Mouse (Mus musculus) hindbrain, embryonic 13.5 days (tissue): ENCODE measurements around the gene Gm49405. TPM values are rescaled to one million over a fixed set of nuclear protein-coding genes. Genes with fewer than 3 reads are reported as not detected.
"Not testable (repeated sequence)": the region's sequence is repeated elsewhere in the genome, so short reads cannot be mapped to it uniquely, and the experiment has no call there.

Source experiments
- ATAC-seq: fragments of 200-750 bp; cut with Nextera tagmentation; 2 replicates; pipeline ENCODE4 v1.8.0; 2017; ENCODE audit warnings: moderate TSS enrichment; ENCODE audit not compliant: low FRiP score
- H3K27ac ChIP-seq: fragments of 300-500 bp; sonication (generic); 2 replicates; pipeline ENCODE4 v1.5.1; 2015; ENCODE audit warnings: inconsistent platforms, mild to moderate bottlenecking, moderate library complexity
- H3K27me3 ChIP-seq: fragments of 300-500 bp; sonication (generic); 2 replicates; pipeline ENCODE4 v1.6.1; 2015; ENCODE audit warnings: mild to moderate bottlenecking, inconsistent platforms
- H3K36me3 ChIP-seq: fragments of 300-500 bp; sonication (generic); 2 replicates; pipeline ENCODE4 v1.6.1; 2015; ENCODE audit warnings: mild to moderate bottlenecking, inconsistent platforms
- H3K4me1 ChIP-seq: fragments of 300-500 bp; sonication (generic); replicated peaks from 2 replicates; pipeline ENCODE4 v1.6.1; 2015; ENCODE audit warnings: inconsistent platforms
- H3K4me2 ChIP-seq: fragments of 300-500 bp; sonication (generic); 2 replicates; pipeline ENCODE4 v1.6.1; 2015; ENCODE audit warnings: inconsistent platforms, mild to moderate bottlenecking, moderate library complexity
- H3K4me3 ChIP-seq: fragments of 300-500 bp; sonication (generic); 2 replicates; pipeline ENCODE4 v1.5.1; 2015; ENCODE audit warnings: mild to moderate bottlenecking, inconsistent platforms
- H3K9ac ChIP-seq: fragments of 300-500 bp; sonication (generic); 2 replicates; pipeline ENCODE4 v1.6.1; 2015; ENCODE audit warnings: mild to moderate bottlenecking, inconsistent platforms
- H3K9me3 ChIP-seq: fragments of 300-500 bp; sonication (generic); 2 replicates; pipeline ENCODE4 v1.6.1; 2016; ENCODE audit warnings: inconsistent platforms
- WGBS: fragments of 180-500 bp; shearing (Covaris S2); methylation state at CpG from one replicate; pipeline ENCODE4 v1.1.7; 2015; 5-methylcytosine and 5-hydroxymethylcytosine counted together
- polyA plus RNA-seq: library from polyadenylated mRNA; unstranded; fragments of >200 nt; fragmentation: Nextera tagmentation; extraction: Ambion mirVana; gene quantifications from 2 replicates; pipeline ENCODE4 v1.2.1, GENCODE M21; 2015

Gene Gm49405
- polyA plus RNA-seq, 1 experiment from 2014 or later: 5.2 TPM

GRCm38 (mm10) chr19:4044109-4044508 lies 43.7 kb downstream of the Gm49405 start:
- not testable (repeated sequence) for H3K4me3 ChIP-seq, H3K36me3 ChIP-seq

GRCm38 (mm10) chr19:4045966-4046865 lies 45.8 kb downstream of the Gm49405 start, which contains the start of gene Gstp2:
Gene Gstp2 (minus strand): TSS chr19:4046023.
- no peaks in the 10 kb centered on the region for H3K4me1 ChIP-seq
- H3K4me2 ChIP-seq: 0 out of 2 replicates have a peak within 1 kb of the TSS, but pooled peaks have one; percentile 29
- H3K9me3 ChIP-seq: no peaks in the 10 kb centered on the region
- H3K9ac ChIP-seq: no peak within 1 kb of the TSS
- ATAC-seq: no peak
- H3K36me3 ChIP-seq: no peaks in the 10 kb centered on the region
- 55% methylated on average over 16 of the region's 16 CpGs for WGBS
- no peak within 1 kb of the TSS for H3K27ac ChIP-seq
- no peaks in the 10 kb centered on the region for H3K27me3 ChIP-seq
- H3K4me3 ChIP-seq: no peak within 1 kb of the TSS

More at GRCm38 (mm10) chr19:4044109-4044508, 43.7 kb downstream of the Gm49405 start:
- not testable (repeated sequence) for H3K27ac ChIP-seq, H3K27me3 ChIP-seq, ATAC-seq, H3K4me2 ChIP-seq, H3K4me1 ChIP-seq, H3K9ac ChIP-seq, H3K9me3 ChIP-seq
- 90% methylated on average over 5 of the region's 5 CpGs for WGBS

GRCm38 (mm10) chr19:4046866-4047254 lies 46.4 kb downstream of the Gm49405 start:
- Histone ChIP-seq H3K36me3 (no peaks in the 10 kb centered on the region), H3K4me2 (no peak overlapping the region), H3K4me3 (no peak overlapping the region), H3K27me3 (no peaks in the 10 kb centered on the region), H3K27ac (no peak overlapping the region), H3K4me1 (no peaks in the 10 kb centered on the region), H3K9ac (no peak overlapping the region), H3K9me3 (no peaks in the 10 kb centered on the region)
- 82% methylated on average over 8 of the region's 8 CpGs for WGBS
- ATAC-seq: no peak

GRCm38 (mm10) chr19:4047859-4048258 lies 47.4 kb downstream of the Gm49405 start:
- no peak overlapping the region for H3K4me2 ChIP-seq
- 20% methylated on average over 4 of the region's 4 CpGs for WGBS
- H3K9ac ChIP-seq: no peak overlapping the region
- H3K27me3 ChIP-seq: no peaks in the 10 kb centered on the region
- no peaks in the 10 kb centered on the region for H3K4me1 ChIP-seq
- H3K4me3 ChIP-seq: no peak overlapping the region
- H3K9me3 ChIP-seq: no peaks in the 10 kb centered on the region
- no peak for ATAC-seq
- no peaks in the 10 kb centered on the region for H3K36me3 ChIP-seq
- H3K27ac ChIP-seq: no peak overlapping the region

GRCm38 (mm10) chr19:4049069-4049468 lies 48.6 kb downstream of the Gm49405 start:
- not testable (repeated sequence) for H3K9ac ChIP-seq, H3K4me1 ChIP-seq, ATAC-seq, H3K4me2 ChIP-seq, H3K9me3 ChIP-seq, H3K36me3 ChIP-seq, H3K27me3 ChIP-seq, H3K4me3 ChIP-seq, H3K27ac ChIP-seq
- WGBS: 81% methylated on average over 5 of the region's 5 CpGs

- H3K4me1 ChIP-seq: no peaks in the 10 kb centered on the region
- 99% methylated on average over 5 of the region's 5 CpGs for WGBS
- no peak overlapping the region for H3K9ac ChIP-seq
- H3K27ac ChIP-seq: no peak overlapping the region
- H3K27me3 ChIP-seq: 0 out of 2 replicates have a peak, but pooled peaks cover 4% of the 10 kb centered on the region
- no peak for ATAC-seq
- no peaks in the 10 kb centered on the region for H3K36me3 ChIP-seq
- no peak overlapping the region for H3K4me2 ChIP-seq
- H3K4me3 ChIP-seq: no peak overlapping the region
- H3K9me3 ChIP-seq: no peaks in the 10 kb centered on the region
Observed at GRCm38 (mm10) chr19:4051016-4051415, 50.6 kb downstream of the Gm49405 start.

- H3K4me2 ChIP-seq: no peak overlapping the region
- H3K4me1 ChIP-seq: no peaks in the 10 kb centered on the region
- H3K27me3 ChIP-seq: 0 out of 2 replicates have a peak, but pooled peaks cover 4% of the 10 kb centered on the region
- H3K9me3 ChIP-seq: no peaks in the 10 kb centered on the region
- H3K9ac ChIP-seq: no peak overlapping the region
- ATAC-seq: no peak
- no peak overlapping the region for H3K4me3 ChIP-seq
- 58% methylated on average over 10 of the region's 10 CpGs for WGBS
- H3K36me3 ChIP-seq: no peaks in the 10 kb centered on the region
- H3K27ac ChIP-seq: no peak overlapping the region
Observed at GRCm38 (mm10) chr19:4051741-4052515, 51.5 kb downstream of the Gm49405 start.

GRCm38 (mm10) chr19:4052516-4053030 lies 52.1 kb downstream of the Gm49405 start:
- Histone ChIP-seq H3K4me3 (no peak overlapping the region), H3K27ac (no peak overlapping the region), H3K9ac (no peak overlapping the region), H3K4me1 (no peaks in the 10 kb centered on the region), H3K27me3 (0 out of 2 replicates have a peak, but pooled peaks cover 4% of the 10 kb centered on the region), H3K36me3 (no peaks in the 10 kb centered on the region), H3K9me3 (no peaks in the 10 kb centered on the region), H3K4me2 (no peak overlapping the region)
- no peak for ATAC-seq
- WGBS: 68% methylated on average over 5 of the region's 5 CpGs

- Histone ChIP-seq H3K27ac (no peak overlapping the region), H3K9ac (no peak overlapping the region), H3K4me1 (no peaks in the 10 kb centered on the region), H3K4me2 (no peak overlapping the region), H3K27me3 (0 out of 2 replicates have a peak, but pooled peaks cover 4% of the 10 kb centered on the region), H3K9me3 (no peaks in the 10 kb centered on the region), H3K4me3 (no peak overlapping the region), H3K36me3 (no peaks in the 10 kb centered on the region)
- 91% methylated on average over 5 of the region's 5 CpGs for WGBS
- no peak for ATAC-seq
Observed at GRCm38 (mm10) chr19:4054613-4055012, 54.2 kb downstream of the Gm49405 start.

Other genes starting within 250 kb of the Gm49405 start
- 54.4 and 57.5 TPM in 2 replicates for gene Kmt5b, start 233.2 kb upstream of the Gm49405 start, polyA plus RNA-seq
- 52.9 TPM in 2 replicates for gene Chka, start 148.9 kb upstream of the Gm49405 start, polyA plus RNA-seq
- gene Tcirg1, start 93.5 kb upstream of the Gm49405 start, polyA plus RNA-seq: 15.0 and 15.8 TPM in 2 replicates
- gene Ndufs8, start 87.9 kb upstream of the Gm49405 start, polyA plus RNA-seq: 261 and 264 TPM in 2 replicates
- gene Aldh3b1, start 70.8 kb upstream of the Gm49405 start, polyA plus RNA-seq: 1.9 and 2.1 TPM in 2 replicates
- gene Unc93b1, start 65.4 kb upstream of the Gm49405 start, polyA plus RNA-seq: 10.1 and 13.2 TPM in 2 replicates
- not detected in 2 replicates for gene Aldh3b3, start 42.0 kb upstream of the Gm49405 start, polyA plus RNA-seq
- 0.22 and 0.32 TPM in 2 replicates for gene Aldh3b2, start 28.3 kb upstream of the Gm49405 start, polyA plus RNA-seq
- gene Acy3, start 14.1 kb upstream of the Gm49405 start, polyA plus RNA-seq: 2.3 TPM in 2 replicates
- gene Tbx10, start 7.9 kb upstream of the Gm49405 start, polyA plus RNA-seq: 0.32 and 1.2 TPM in 2 replicates
- 22.3 and 27.5 TPM in 2 replicates for gene Nudt8, start within 50 bp of the Gm49405 start, polyA plus RNA-seq
- gene Doc2g, start 2.7 kb downstream of the Gm49405 start, polyA plus RNA-seq: 6.5 and 7.8 TPM in 2 replicates
- gene Ndufv1, start 12.2 kb downstream of the Gm49405 start, polyA plus RNA-seq: 220 and 241 TPM in 2 replicates
- gene Gstp1, start 37.4 kb downstream of the Gm49405 start, polyA plus RNA-seq: 418 and 433 TPM in 2 replicates
- gene Gstp2, start 45.4 kb downstream of the Gm49405 start, polyA plus RNA-seq: 1.4 and 4.4 TPM in 2 replicates
- gene Gstp3, start 58.9 kb downstream of the Gm49405 start, polyA plus RNA-seq: not detected in 2 replicates
- not detected in 2 replicates for gene Cabp2, start 81.0 kb downstream of the Gm49405 start, polyA plus RNA-seq
- 79.8 and 81.0 TPM in 2 replicates for gene Cdk2ap2, start 96.6 kb downstream of the Gm49405 start, polyA plus RNA-seq
- gene Pitpnm1, start 99.4 kb downstream of the Gm49405 start, polyA plus RNA-seq: 43.3 and 48.5 TPM in 2 replicates
- 90.3 and 91.7 TPM in 2 replicates for gene Aip, start 125.2 kb downstream of the Gm49405 start, polyA plus RNA-seq
- not detected in 2 replicates for gene Gpr152, start 139.2 kb downstream of the Gm49405 start, polyA plus RNA-seq
- gene Cabp4, start 143.4 kb downstream of the Gm49405 start, polyA plus RNA-seq: 0.29 and 0.30 TPM in 2 replicates
- 128 and 130 TPM in 2 replicates for gene Coro1b, start 148.0 kb downstream of the Gm49405 start, polyA plus RNA-seq
- gene Ptprcap, start 153.0 kb downstream of the Gm49405 start, polyA plus RNA-seq: 0.47 and 0.66 TPM in 2 replicates
- 61.6 and 64.3 TPM in 2 replicates for gene Rps6kb2, start 162.7 kb downstream of the Gm49405 start, polyA plus RNA-seq
- gene Carns1, start 174.9 kb downstream of the Gm49405 start, polyA plus RNA-seq: 5.1 and 5.6 TPM in 2 replicates
- gene Tbc1d10c, start 190.7 kb downstream of the Gm49405 start, polyA plus RNA-seq: 0.88 and 1.1 TPM in 2 replicates
- gene Ppp1ca, start 191.4 kb downstream of the Gm49405 start, polyA plus RNA-seq: 609 and 611 TPM in 2 replicates
- gene Rad9a, start 201.0 kb downstream of the Gm49405 start, polyA plus RNA-seq: 20.4 and 24.6 TPM in 2 replicates
- 0.58 and 1.0 TPM in 2 replicates for gene Clcf1, start 213.6 kb downstream of the Gm49405 start, polyA plus RNA-seq
- not detected in 2 replicates for gene AC109138.7, start 213.7 kb downstream of the Gm49405 start, polyA plus RNA-seq
- gene Pold4, start 231.3 kb downstream of the Gm49405 start, polyA plus RNA-seq: 19.7 and 20.2 TPM in 2 replicates